Mouse (Mus musculus) CH12.LX (cell line): ENCODE data around the gene Gm1043. TPM values are rescaled to one million over a fixed set of nuclear protein-coding genes. Genes with fewer than 3 reads are reported as not detected.

Experiments
- DNase-seq: peaks from one replicate; pipeline ENCODE4 v3.0.0-alpha.2; 2013; ENCODE audit errors: extremely low read depth
- H3K27ac ChIP-seq: 2 replicates; pipeline ENCODE4 v1.5.1; 2012; ENCODE audit warnings: low read depth, mild to moderate bottlenecking, control low read depth, moderate library complexity; ENCODE audit not compliant: insufficient read depth
- H3K27me3 ChIP-seq: replicated peaks from 2 replicates; pipeline ENCODE3; 2012; ENCODE audit warnings: inconsistent platforms
- H3K36me3 ChIP-seq, 2 experiments: replicated peaks in 1 of 2; 2 replicates each; pipeline versions ENCODE3 to v1.6.1; 2012; ENCODE audit warnings: inconsistent platforms in 1 of 2, low read length in 1 of 2, mild to moderate bottlenecking in 1 of 2, mixed read lengths in 1 of 2, moderate library complexity in 1 of 2; ENCODE audit not compliant: control insufficient read depth in 1 of 2, insufficient read depth in 1 of 2
- H3K4me1 ChIP-seq, 2 experiments: 2 replicates each; pipeline ENCODE4 v1.6.1; 2012; ENCODE audit warnings: inconsistent platforms in 1 of 2, moderate library complexity in 1 of 2; ENCODE audit not compliant: insufficient read depth in 2 of 2, control insufficient read depth in 1 of 2
- H3K4me2 ChIP-seq: 2 replicates; pipeline ENCODE4 v1.6.1; 2012; ENCODE audit warnings: low read depth, mild to moderate bottlenecking, control low read depth; ENCODE audit not compliant: poor library complexity, insufficient read depth, severe bottlenecking
- H3K4me3 ChIP-seq, 3 experiments: fragments of 150-350 bp in 1 of 3; sonication (generic) in 1 of 3; replicated peaks in 1 of 3; 2 replicates each; pipeline versions ENCODE3 to v1.5.1; 2011 to 2012; ENCODE audit warnings: low read depth in 2 of 3, low read length in 2 of 3, mild to moderate bottlenecking in 2 of 3, moderate library complexity in 2 of 3, control low read depth in 1 of 3, improper control_type of control experiment in 1 of 3, inconsistent platforms in 1 of 3, mixed read lengths in 1 of 3; ENCODE audit not compliant: poor library complexity in 1 of 3
- H3K79me2 ChIP-seq: replicated peaks from 2 replicates; pipeline ENCODE4 v1.6.1; 2012; ENCODE audit warnings: mild to moderate bottlenecking, moderate library complexity; ENCODE audit not compliant: control insufficient read depth, poor library complexity, insufficient read depth, severe bottlenecking; ENCODE audit errors: extremely low read depth
- H3K9ac ChIP-seq: 2 replicates; pipeline ENCODE4 v1.6.1; 2012; ENCODE audit warnings: low read depth, mild to moderate bottlenecking, control low read depth, moderate library complexity; ENCODE audit not compliant: insufficient read depth
- H3K9me3 ChIP-seq: replicated peaks from 2 replicates; pipeline ENCODE3; 2012; ENCODE audit warnings: low read length, inconsistent platforms, mixed read lengths
- BHLHE40 ChIP-seq: IDR thresholded peaks from 2 replicates; pipeline ENCODE4 v1.6.1; 2011; ENCODE audit warnings: mild to moderate bottlenecking, low read depth, low read length, improper control_type of control experiment
- CHD2 ChIP-seq: IDR thresholded peaks from 2 replicates; pipeline ENCODE4 v1.6.1; 2011; ENCODE audit warnings: low read length, improper control_type of control experiment
- E2F4 ChIP-seq: IDR thresholded peaks from 2 replicates; pipeline ENCODE4 v1.6.1; 2011; ENCODE audit warnings: low read depth, low read length, improper control_type of control experiment; ENCODE audit not compliant: insufficient replicate concordance
- ELF1 ChIP-seq: IDR thresholded peaks from 2 replicates; pipeline ENCODE4 v1.6.1; 2014; ENCODE audit warnings: low read depth, mild to moderate bottlenecking, inconsistent platforms, low read length, improper control_type of control experiment
- ETS1 ChIP-seq: conservative IDR thresholded peaks from 2 replicates; pipeline ENCODE4 v1.6.1; 2012; ENCODE audit warnings: low read depth, mild to moderate bottlenecking, inconsistent platforms, low read length, improper control_type of control experiment, moderate library complexity
- JUN ChIP-seq: IDR thresholded peaks from 2 replicates; pipeline ENCODE4 v1.6.1; 2011; ENCODE audit warnings: low read depth, mild to moderate bottlenecking, low read length, improper control_type of control experiment, moderate library complexity; ENCODE audit not compliant: insufficient read depth
- JUND ChIP-seq: conservative IDR thresholded peaks from 2 replicates; pipeline ENCODE4 v1.6.1; 2011; ENCODE audit warnings: low read depth, low read length, improper control_type of control experiment
- MXI1 ChIP-seq: IDR thresholded peaks from 2 replicates; pipeline ENCODE4 v1.6.1; 2011; ENCODE audit warnings: mild to moderate bottlenecking, low read depth, low read length, improper control_type of control experiment
- MYC ChIP-seq: IDR thresholded peaks from 2 replicates; pipeline ENCODE4 v1.6.1; 2011; ENCODE audit warnings: low read depth, mild to moderate bottlenecking, improper control_type of control experiment, low read length
- NRF1 ChIP-seq: IDR thresholded peaks from 2 replicates; pipeline ENCODE4 v1.6.1; 2014; ENCODE audit warnings: low read depth, mild to moderate bottlenecking, inconsistent platforms, low read length, improper control_type of control experiment, moderate library complexity
- PAX5 ChIP-seq: IDR thresholded peaks from 2 replicates; pipeline ENCODE4 v1.6.1; 2012; ENCODE audit warnings: low read length, inconsistent platforms, mixed read lengths
- SIN3A ChIP-seq: IDR thresholded peaks from 2 replicates; pipeline ENCODE4 v1.6.1; 2012; ENCODE audit warnings: low read length, improper control_type of control experiment, inconsistent platforms
- UBTF ChIP-seq: IDR thresholded peaks from 2 replicates; pipeline ENCODE4 v1.6.1; 2012; ENCODE audit warnings: low read depth, mild to moderate bottlenecking, inconsistent platforms, low read length, improper control_type of control experiment, moderate library complexity
- ZC3H11A ChIP-seq: IDR thresholded peaks from 2 replicates; pipeline ENCODE4 v1.6.1; 2012; ENCODE audit warnings: low read depth, mild to moderate bottlenecking, inconsistent platforms, low read length, improper control_type of control experiment
- ZNF384 ChIP-seq: IDR thresholded peaks from 2 replicates; pipeline ENCODE4 v1.6.1; 2012; ENCODE audit warnings: low read depth, low read length, improper control_type of control experiment, inconsistent platforms
- dilution Hi-C: fragments of 300-500 bp; cut with MboI; formaldehyde crosslinking; loops from 2 replicates; pipeline ENCODE4 v1.14.3; 2020; ENCODE audit warnings: low sequenced_read_pairs; ENCODE audit not compliant: extremely low pct_unique_long_range_greater_than_20kb, extremely low pct_ligation_motif_present
- in situ Hi-C: fragments of 300-500 bp; cut with MboI; formaldehyde crosslinking; loops from 3 replicates; pipeline ENCODE4 v1.14.3; 2019; ENCODE audit warnings: low sequenced_read_pairs, low pct_ligation_motif_present, low pct_unique_long_range_greater_than_20kb, mixed read lengths
- polyA plus RNA-seq: library from polyadenylated mRNA; unstranded; fragments of >175 nt; gene quantifications from 2 replicates; pipeline ENCODE4 v1.2.1, GENCODE M21; 2012; ENCODE audit warnings: low read depth; ENCODE audit not compliant: insufficient read length
- total RNA-seq, 2 experiments: library from RNA; depleted of rRNA; stranded (reverse); fragments of 300-350 nt in 1 of 2; fragments of >200 nt in 1 of 2; gene quantifications; 2 replicates each; pipeline ENCODE4 v1.2.3; 2012 to 2014

The Gm1043 gene
- total and polyA plus RNA-seq, 3 experiments, result not detected

- Histone ChIP-seq H3K9me3 (no peaks in the 10 kb centered on the region), H3K4me1 (peaks cover 0 to 7% of the 10 kb centered on the region in 2 experiments; a peak in 2 of 4 replicates), H3K9ac (no peak overlapping the region), H3K27me3 (peaks cover 31% of the 10 kb centered on the region), H3K36me3 (no peaks in the 10 kb centered on the region), H3K4me3 (no peak overlapping the region), H3K4me2 (no peak overlapping the region), H3K27ac (no peak overlapping the region), H3K79me2 (no peaks in the 10 kb centered on the region)
- dilution Hi-C loops, result no loop called here
- TF ChIP-seq JUN (no peak), CHD2 (no peak), PAX5 (no peak), NRF1 (no peak), ELF1 (no peak), SIN3A (no peak), E2F4 (no peak), UBTF (no peak), ETS1 (no peak)
- DNase-seq, result no peak
- in situ Hi-C loops, result no loop called here
Measured at GRCm38 (mm10) chr5:37039908-37040307, 45.3 kb upstream of the Gm1043 start.

GRCm38 (mm10) chr5:37040711-37041110 lies 44.5 kb upstream of the Gm1043 start:
- Histone ChIP-seq H3K79me2 (no peaks in the 10 kb centered on the region), H3K4me1 (peaks cover 0 to 15% of the 10 kb centered on the region in 2 experiments; a peak in 2 of 4 replicates), H3K27ac (no peak overlapping the region), H3K9me3 (no peaks in the 10 kb centered on the region), H3K4me3 (no peak overlapping the region), H3K4me2 (no peak overlapping the region), H3K27me3 (peaks cover 23% of the 10 kb centered on the region), H3K9ac (no peak overlapping the region), H3K36me3 (no peaks in the 10 kb centered on the region)
- no peak for DNase-seq
- dilution Hi-C loops (no loop called here), in situ Hi-C loops (no loop called here)
- peak; percentile 52 for TF ChIP-seq ZNF384
- TF ChIP-seq ZC3H11A, result no peak

GRCm38 (mm10) chr5:37041651-37042050 lies 43.5 kb upstream of the Gm1043 start:
- Histone ChIP-seq H3K4me1 (peaks cover 0 to 21% of the 10 kb centered on the region in 2 experiments; a peak in 2 of 4 replicates), H3K9me3 (no peaks in the 10 kb centered on the region), H3K36me3 (no peaks in the 10 kb centered on the region), H3K27me3 (peaks cover 14% of the 10 kb centered on the region), H3K79me2 (no peaks in the 10 kb centered on the region), H3K4me2 (no peak overlapping the region), H3K9ac (no peak overlapping the region), H3K4me3 (no peak overlapping the region), H3K27ac (no peak overlapping the region)
- in situ Hi-C loops, result no loop called here
- no peak for TF ChIP-seq BHLHE40
- TF ChIP-seq JUND, result no peak
- TF ChIP-seq MYC, result no peak
- TF ChIP-seq SIN3A, result no peak
- no peak for TF ChIP-seq MXI1
- TF ChIP-seq CHD2, result no peak
- dilution Hi-C loops, result no loop called here
- DNase-seq, result no peak
